Mouse (Mus musculus): ENCODE data around the gene Zfp423.

DNA sequence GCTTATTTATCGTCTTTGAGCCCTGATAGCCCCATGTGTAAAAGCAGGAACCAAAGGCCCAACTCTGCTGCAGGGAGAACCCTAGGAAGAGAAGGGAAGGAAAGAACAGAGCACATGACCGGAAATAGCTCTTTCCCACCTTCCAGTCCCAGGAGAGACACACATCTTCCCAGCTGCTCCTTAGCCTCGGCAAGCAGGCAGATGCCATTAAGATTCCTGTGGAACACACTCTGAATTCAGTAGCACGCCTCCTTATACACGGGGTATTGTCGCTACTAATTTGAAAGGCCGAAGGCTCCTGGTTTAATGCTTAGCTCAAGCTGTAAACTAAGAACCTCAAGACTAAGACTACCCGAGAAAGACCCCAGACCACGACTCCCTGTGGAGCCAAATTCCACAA, 128.3 kb downstream of the Zfp423 start:
- TF ChIP-seq POLR2A (IDR thresholded peaks at IDR 0.05; ENCODE audit: low read depth, low read length) (no peak), CTCF (IDR thresholded peaks at IDR 0.05; ENCODE audit: borderline replicate concordance, insufficient read depth, low read length) (no peak)
